Mouse (Mus musculus): ENCODE results near the gene Lrp6.

DNA sequence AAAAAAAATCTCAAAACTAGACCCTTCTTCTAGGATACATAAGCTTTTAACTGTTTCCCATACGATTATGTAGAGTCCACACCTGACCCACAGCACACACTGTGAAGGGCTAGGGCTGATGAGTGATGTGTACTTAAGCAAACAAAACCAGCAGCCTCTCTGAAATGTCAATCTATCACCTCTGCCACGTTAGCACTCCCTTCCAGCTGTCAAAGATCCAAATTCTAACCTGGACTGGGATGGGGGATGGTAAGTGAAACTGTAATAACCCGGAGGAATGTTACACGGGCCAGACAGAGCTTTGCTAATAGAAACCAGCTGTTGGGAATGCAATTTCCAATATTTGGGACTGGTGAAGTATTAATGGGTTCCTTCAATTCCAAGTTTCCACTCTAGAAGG is 61.9 kb downstream of the Lrp6 start:
- TF ChIP-seq POLR2A (IDR thresholded peaks at IDR 0.05; ENCODE audit: borderline replicate concordance, insufficient read depth, low read length) (no peak), CTCF (IDR thresholded peaks at IDR 0.05; ENCODE audit: borderline replicate concordance, insufficient read depth, low read depth, low read length) (no peak)

All from cerebellum, adult 2 months (tissue).